Mouse (Mus musculus) lung, postnatal 0 days (tissue): Measurements from ENCODE around the gene 4931428F04Rik.

Source experiments
- CTCF ChIP-seq: IDR thresholded peaks from 2 replicates; pipeline ENCODE4 v1.5.1; 2016; ENCODE audit warnings: antibody characterized with exemption, mild to moderate bottlenecking
- EP300 ChIP-seq: IDR thresholded peaks from 2 replicates; pipeline ENCODE4 v1.6.1; 2016; ENCODE audit warnings: antibody characterized with exemption, mild to moderate bottlenecking, control low read depth

GRCm38 (mm10) chr8:105305211-105306145 is 15.8 kb upstream of the 4931428F04Rik start, which contains the start of gene Elmo3:
- TF ChIP-seq EP300: no peak
- peak; percentile 29; the same call in 1 of the 2 replicates for TF ChIP-seq CTCF
